Mouse (Mus musculus) right cerebral cortex, adult 18-20 months (tissue): Measurements from ENCODE around the gene Hoxd1.

Experiments used
- DNase-seq: peaks from one replicate; pipeline ENCODE4 v3.0.0; 2022; ENCODE audit warnings: mixed read lengths

The Hoxd1 gene

GRCm38 (mm10) chr2:74733317-74733661 is 29.5 kb upstream of the Hoxd1 start:
- no peak for DNase-seq

GRCm38 (mm10) chr2:74733765-74734164 is 29.0 kb upstream of the Hoxd1 start:
- DNase-seq, result no peak

GRCm38 (mm10) chr2:74734451-74734850 is 28.3 kb upstream of the Hoxd1 start:
- no peak for DNase-seq

DNA sequence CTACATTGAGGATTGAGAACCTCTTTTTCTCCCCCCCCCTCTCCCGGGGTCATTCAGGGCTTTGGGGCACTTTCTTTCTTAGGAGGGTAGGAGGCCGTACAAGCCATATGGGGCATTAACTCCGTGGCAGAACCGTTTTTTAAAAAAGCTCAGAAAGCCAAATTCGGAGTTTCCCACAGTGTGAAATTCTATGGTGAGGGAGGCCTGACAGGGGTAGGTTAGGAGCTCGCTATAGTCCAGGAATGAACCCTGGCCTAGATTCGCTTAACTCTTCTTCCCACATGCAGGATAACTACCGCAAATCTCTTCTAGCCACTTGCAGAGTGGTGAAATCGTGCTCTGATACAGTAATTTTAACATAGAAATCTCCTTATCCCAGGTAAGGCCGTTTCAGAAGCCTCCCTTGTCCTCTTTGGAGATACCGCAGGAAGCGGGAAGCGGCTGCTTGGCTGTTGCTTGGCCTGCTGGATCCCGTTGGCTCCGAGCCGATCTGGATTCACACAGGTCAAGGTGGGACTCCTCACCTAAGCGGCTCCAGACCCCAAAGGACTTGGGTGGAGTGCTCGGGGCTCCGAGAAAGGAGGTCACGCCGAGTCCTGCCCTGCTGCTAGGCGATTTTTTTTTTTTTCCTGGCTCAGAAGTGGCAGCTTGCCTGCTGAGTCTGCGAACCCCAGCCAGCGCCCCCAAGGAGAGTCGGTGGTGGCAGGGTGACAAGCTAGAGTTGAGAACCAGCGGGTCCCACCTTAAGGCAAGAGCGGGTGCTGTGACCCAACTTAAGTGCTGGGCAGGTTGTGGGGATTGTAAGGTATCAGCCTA is 27.6 kb upstream of the Hoxd1 start:
- DNase-seq, result no peak

DNA sequence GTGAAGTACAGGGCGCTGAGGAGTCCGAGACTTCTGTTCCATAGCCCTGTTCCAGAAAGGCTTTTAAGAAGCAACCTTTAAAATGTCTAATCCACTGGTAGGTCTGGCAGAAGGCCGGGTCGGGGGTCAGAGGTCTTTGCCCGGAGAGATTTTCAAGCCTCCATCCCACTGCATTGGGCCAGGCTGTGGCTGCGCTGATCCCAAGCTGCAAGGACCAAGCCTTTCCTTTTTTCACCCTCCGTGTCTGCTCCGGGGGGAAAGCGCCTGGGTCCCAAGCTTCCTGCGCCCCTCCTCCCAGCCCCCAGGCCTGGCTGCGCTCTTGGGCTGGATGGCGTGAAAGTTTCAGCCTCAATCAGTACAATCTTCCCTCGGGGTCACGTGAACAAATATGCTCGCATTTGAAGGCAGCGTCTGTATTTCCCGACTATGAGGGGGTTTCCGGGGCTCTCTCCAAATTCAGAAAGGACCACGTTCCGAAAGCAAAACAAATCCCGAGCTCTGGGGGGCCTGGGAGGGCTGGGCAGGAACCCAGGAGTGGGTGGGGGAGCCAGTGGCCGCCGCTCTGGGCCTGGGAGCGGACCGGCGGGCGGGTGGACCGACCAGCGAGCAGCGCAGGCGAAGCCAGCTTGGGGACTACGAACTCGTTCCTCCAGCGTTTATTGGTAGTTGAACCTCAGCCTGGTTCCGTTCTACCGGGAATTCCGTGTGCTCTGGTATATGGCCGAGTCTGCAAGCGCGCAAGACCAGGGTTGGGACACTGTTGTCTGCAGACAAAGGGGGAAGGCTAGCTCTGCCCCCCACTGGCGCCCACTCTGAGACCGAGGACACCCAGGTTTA is 26.7 kb upstream of the Hoxd1 start:
- DNase-seq, result no peak

DNA sequence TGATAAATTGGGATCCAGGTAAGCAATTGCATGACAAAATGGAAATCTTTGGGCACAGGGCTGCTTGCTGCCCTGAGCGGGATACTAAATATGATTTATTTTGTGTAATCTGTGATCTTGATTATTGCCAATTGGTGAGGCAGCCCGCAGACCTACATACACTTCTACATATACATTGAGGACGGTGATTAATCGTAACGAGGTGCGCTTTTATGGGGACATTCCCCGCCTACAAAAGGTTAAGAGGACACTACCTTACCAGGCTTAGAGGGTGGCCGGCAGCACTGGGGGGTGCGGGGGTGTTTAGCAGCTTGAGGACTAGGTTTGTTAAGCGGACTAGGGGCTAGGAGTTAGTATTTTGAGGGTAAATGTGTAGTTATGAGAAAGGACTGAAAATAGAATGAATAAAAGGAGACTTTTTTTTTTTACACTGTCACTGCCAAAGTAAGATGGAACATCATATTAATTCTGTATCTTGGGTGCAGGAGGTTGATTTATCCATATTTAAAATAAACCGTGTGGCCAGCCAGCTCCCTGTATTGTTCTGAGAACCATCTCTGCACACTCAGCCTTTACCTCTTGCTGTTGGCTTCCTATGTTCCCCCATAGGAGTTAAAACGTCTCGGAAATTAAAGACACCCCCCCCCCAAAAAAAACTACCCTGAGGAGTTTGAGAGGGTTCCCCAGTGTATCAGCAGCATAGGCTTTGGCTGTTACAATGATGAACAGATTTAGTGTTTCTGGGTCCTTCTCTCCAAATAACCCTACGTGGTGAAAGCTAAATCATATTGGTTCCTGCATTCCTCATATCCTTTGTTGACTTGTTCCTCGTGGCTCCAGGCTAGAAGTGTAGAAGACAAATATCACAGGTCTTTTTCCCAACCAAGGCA is 25.8 kb upstream of the Hoxd1 start:
- DNase-seq, result no peak

- no peak for DNase-seq
These were observed 25.2 kb upstream of the Hoxd1 start for GRCm38 (mm10) chr2:74737578-74738070.

DNA sequence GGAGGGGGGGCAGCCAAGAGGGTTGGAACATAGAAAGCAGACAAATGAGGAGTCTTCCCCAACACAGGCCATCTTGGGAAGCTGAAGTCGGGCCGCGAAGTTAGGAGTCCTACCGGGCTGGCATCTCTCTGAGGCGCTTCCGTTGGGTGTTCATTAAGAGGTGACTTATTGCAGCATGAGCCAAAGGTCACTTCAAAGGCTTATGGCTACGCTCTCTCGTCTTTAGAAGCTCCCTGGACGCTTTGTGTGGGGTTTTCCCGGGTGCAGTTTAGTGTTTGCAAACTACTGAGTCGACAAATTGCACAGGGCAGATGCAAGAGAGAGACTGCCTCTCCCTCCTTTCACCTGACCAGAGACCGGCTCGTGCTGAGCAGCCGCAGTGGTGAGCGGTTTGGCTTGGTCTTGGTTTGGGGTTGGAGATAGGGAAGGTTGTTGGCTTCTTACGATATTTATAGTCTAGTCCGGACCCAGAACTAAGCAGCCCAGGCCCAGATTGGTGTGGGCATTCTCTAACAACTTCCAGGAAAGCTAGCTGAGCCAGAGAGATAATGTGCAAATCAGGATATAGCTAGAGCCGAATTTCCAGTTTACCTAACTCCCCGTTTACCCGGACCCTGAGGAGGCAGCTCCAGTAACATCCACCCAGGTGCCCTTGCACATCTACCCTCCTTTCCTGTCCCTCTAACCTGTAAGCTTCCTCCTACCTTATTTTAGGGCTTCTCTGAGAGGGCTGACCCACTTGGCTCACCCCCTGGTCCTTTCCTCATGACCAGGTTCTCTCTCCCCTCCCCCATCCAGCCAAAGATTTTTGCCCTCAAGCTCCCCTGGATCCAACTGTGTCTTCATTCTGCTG is 23.9 kb upstream of the Hoxd1 start:
- no peak for DNase-seq

- no peak for DNase-seq
These were observed 23.3 kb upstream of the Hoxd1 start for GRCm38 (mm10) chr2:74739476-74739800.

GRCm38 (mm10) chr2:74739869-74740268 is 22.9 kb upstream of the Hoxd1 start:
- no peak for DNase-seq

DNA sequence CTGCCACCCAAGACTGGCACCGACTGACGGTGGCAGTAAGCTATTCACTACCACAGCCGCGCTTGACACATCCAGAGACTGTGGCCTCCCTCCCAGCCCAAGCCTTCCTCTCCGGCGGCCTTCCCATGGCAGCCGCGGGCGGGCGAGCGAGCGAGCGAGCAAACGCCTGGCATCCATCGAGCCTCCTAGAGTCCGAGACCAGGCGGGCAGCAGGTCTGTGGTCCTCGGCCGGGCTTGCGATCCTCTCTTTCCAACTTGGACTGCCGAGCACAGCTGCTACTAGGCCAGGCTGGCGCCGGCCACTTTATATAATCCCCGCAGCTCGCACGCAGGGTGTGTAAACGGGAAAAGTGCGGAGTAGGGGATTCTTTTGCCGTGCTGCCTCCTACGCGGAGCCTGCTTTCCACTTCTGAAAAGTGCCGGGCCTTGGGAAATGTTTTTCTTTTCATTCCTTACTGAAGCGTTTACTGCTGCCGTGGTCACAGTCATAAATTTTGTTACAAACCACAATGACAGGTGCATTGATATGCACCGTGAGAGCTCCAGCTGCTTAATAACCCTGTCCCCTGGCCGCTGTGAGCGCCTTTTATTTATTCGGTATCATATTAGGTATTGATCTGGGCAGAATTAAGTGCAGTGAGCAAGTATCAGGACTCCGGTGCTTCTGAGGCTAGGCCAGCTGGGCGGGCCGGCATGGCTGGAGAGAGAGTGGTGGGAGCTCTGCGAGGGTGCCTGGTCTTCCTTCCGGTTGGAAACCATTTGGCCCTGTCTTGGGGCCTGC is 22.3 kb upstream of the Hoxd1 start:
- no peak for DNase-seq

GRCm38 (mm10) chr2:74741252-74741978 is 21.4 kb upstream of the Hoxd1 start:
- no peak for DNase-seq

DNA sequence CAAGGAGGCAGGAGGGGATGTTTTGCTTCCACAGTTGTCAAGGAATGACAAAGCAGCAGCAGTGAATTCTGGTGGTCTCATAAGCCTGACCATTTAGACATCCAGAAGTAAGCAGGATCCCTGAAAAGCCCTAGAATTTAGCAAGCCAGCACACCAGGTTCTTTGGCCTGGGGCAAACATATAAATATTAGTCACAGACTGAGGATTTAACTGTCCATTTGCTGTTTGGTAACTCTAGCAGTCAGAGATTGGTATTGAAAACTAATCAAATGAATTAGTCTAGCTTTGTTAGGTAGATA is 20.9 kb upstream of the Hoxd1 start:
- no peak for DNase-seq

DNA sequence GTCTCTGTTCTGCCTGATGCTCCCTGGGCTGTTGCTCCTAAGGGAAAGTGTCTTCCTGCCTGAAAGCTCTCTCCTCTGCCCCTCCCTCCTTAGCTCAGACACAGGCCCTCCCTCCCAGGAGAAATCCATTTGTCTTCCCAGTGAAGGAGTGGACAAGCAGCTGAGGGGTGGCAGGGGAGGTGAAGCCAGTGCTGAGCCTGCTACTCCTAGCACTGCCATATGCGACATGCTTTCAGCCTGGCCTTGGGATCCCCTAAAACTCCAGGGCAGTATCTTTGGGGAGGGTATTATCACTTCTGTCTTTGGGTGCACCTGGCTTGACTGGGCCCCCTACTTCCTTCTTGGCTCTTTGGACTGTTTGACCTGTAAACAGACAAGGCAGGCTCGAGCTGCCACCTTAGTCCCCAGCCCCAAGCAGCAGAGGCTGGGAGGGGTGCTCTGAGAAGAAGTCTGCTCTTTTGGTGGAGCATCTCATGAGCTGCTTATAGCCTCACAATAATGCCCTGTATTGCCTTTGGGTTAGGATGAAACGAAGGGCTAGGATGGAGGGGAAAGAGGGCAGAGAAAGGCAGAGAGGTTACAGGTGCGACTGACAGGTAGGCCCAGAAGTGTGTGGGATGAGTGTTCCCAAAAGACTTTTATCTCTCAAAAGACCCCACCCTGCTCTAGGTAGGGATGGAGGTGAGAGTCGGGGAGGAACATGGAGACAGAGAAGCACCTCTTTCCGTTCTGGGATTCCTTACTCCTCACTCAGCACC is 17.1 kb upstream of the Hoxd1 start:
- DNase-seq, result no peak

DNA sequence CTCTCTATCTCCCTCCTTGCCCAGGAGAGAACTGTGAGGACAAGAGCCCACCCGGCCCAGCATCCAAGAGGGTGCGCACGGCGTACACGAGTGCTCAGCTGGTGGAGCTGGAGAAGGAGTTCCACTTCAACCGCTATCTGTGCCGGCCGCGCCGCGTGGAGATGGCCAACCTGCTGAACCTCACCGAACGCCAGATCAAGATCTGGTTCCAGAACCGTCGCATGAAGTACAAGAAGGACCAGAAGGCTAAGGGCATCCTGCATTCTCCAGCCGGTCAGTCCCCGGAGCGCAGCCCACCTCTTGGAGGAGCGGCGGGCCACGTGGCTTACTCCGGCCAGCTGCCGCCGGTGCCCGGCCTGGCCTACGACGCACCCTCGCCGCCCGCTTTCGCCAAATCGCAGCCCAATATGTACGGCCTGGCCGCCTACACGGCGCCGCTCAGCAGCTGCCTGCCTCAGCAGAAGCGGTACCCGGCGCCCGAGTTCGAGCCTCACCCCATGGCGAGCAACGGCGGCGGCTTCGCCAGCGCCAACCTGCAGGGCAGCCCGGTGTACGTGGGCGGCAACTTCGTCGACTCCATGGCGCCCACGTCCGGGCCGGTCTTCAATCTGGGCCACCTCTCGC is 16.4 kb upstream of the Hoxd1 start:
- no peak for DNase-seq

DNA sequence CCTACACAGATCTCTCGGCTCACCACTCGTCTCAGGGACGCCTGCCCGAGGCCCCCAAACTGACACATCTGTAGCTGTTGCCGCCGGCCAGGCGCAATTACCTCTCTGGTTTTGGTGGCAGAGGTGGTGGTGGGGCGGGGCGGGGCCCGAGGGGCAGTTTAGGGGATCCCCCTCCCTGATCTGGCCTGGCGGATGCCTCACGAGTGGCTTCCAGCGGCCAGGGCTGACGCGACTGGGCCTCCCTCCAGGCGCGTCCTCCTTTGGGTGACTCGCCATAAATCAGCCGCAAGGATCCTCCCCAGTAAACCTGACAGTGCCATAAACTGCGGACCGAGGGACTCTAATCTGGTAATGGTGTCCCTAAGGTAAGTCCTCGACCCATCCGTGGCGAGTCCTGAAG is 15.8 kb upstream of the Hoxd1 start:
- DNase-seq, result no peak

DNA sequence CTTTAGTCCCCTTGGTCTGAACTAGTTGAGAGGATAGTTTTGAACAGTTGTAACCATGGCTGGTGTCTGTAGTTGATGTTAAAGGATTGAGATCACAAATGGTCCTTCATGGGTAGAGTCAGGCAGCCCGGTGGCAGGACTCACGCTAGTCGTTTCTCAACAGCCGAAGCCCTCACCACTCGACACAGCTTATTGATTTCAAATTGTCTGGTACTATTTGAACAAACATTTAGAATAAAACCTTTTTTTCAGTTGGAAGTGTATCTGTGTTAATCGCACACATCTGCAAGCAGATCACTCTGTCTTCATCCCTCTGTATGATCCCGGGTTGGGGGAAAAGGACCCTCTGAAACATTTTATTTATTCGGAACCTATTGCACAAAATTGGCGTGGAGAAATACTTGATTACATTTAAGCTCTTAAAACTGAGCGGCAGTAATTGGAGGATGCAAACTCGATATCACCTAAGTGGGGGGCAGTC is 15.1 kb upstream of the Hoxd1 start:
- DNase-seq, result no peak

DNA sequence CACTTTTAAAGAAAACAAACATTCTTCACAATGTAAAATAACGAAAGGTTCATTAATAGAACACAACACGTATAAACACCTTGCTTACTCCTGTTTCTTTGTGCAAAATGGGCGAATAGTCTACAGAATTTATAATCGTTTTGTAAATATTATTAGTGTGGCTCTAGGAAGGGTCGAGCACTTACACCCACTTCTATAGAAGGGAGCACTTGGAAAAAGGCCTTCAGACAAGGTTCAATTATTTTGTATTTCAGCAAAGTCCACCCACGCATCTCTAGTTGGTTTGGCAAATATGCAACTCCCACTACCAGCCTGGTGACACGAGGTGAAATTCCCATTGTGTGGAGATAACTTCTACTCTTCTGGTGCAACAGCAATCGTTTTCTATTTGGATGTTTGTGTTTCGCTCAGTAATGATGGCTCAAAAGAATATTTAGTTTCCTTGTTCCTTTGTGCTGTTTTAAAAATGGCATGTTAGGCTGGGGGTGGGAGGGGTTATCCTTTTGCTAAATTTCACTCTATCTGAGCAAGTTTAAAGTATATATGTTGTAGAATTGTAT is 14.3 kb upstream of the Hoxd1 start:
- DNase-seq, result no peak
